Mouse (Mus musculus): ENCODE results near the gene Slc7a7. TPM values are rescaled to one million over a fixed set of nuclear protein-coding genes. Genes with fewer than 3 reads are reported as not detected.
"Not testable (repeated sequence)": the region's sequence is repeated elsewhere in the genome, so short reads cannot be mapped to it uniquely, and the experiment has no call there.

Slc7a7 gene
- polyA plus RNA-seq, 1 experiment from 2014 or later, result 20.7 TPM

GRCm38 (mm10) chr14:54352314-54352713 lies 65.3 kb downstream of the Slc7a7 start:
- TF ChIP-seq EP300 (IDR thresholded peaks at IDR 0.05) (no peak), CTCF (IDR thresholded peaks at IDR 0.05) (no peak)
- 75% methylated on average over 8 of the region's 8 CpGs for WGBS
- DNase-seq (ENCODE audit: low spot score), result no peak

GRCm38 (mm10) chr14:54350773-54351541 lies 66.6 kb downstream of the Slc7a7 start:
- not testable (repeated sequence) for H3K4me3 ChIP-seq (ENCODE audit: low read depth, low read length); H3K27me3 ChIP-seq (replicated peaks; ENCODE audit: insufficient read depth, low read length); DNase-seq (ENCODE audit: low spot score); H3K9me3 ChIP-seq (ENCODE audit: low read length); H3K9ac ChIP-seq (replicated peaks; ENCODE audit: low read depth); H3K4me1 ChIP-seq (ENCODE audit: insufficient read depth, low read depth, low read length); H3K36me3 ChIP-seq (ENCODE audit: insufficient read depth, low read length); H3K27ac ChIP-seq (ENCODE audit: low read length); H3K4me2 ChIP-seq (replicated peaks; ENCODE audit: low read depth, low read length); ATAC-seq
- WGBS, result 82% methylated on average over 16 of the region's 16 CpGs

More at GRCm38 (mm10) chr14:54352314-54352713, 65.3 kb downstream of the Slc7a7 start:
- Histone ChIP-seq H3K9ac (replicated peaks; ENCODE audit: low read depth) (no peak overlapping the region), H3K4me2 (replicated peaks; ENCODE audit: low read depth, low read length) (no peak overlapping the region), H3K4me1 (ENCODE audit: insufficient read depth, low read depth, low read length) (no peaks in the 10 kb centered on the region), H3K27ac (ENCODE audit: low read length) (no peak overlapping the region), H3K9me3 (ENCODE audit: low read length) (0 out of 2 replicates have a peak, but pooled peaks cover 3% of the 10 kb centered on the region), H3K36me3 (ENCODE audit: insufficient read depth, low read length) (no peaks in the 10 kb centered on the region), H3K4me3 (ENCODE audit: low read depth, low read length) (no peak overlapping the region), H3K27me3 (replicated peaks; ENCODE audit: insufficient read depth, low read length) (no peaks in the 10 kb centered on the region)
- ATAC-seq, result no peak

- not testable (repeated sequence) for H3K27me3 ChIP-seq (replicated peaks; ENCODE audit: insufficient read depth, low read length); H3K9me3 ChIP-seq (ENCODE audit: low read length); H3K4me3 ChIP-seq (ENCODE audit: low read depth, low read length); H3K27ac ChIP-seq (ENCODE audit: low read length); ATAC-seq; H3K4me1 ChIP-seq (ENCODE audit: insufficient read depth, low read depth, low read length); H3K9ac ChIP-seq (replicated peaks; ENCODE audit: low read depth); H3K36me3 ChIP-seq (ENCODE audit: insufficient read depth, low read length); H3K4me2 ChIP-seq (replicated peaks; ENCODE audit: low read depth, low read length); DNase-seq (ENCODE audit: low spot score)
- WGBS, result 44% methylated on average over 2 of the region's 2 CpGs
Measured at GRCm38 (mm10) chr14:54341807-54342206, 75.8 kb downstream of the Slc7a7 start.

- 58% methylated on average over 7 of the region's 7 CpGs for WGBS
- TF ChIP-seq CTCF (IDR thresholded peaks at IDR 0.05), result no peak
- no peak for TF ChIP-seq EP300 (IDR thresholded peaks at IDR 0.05)
Measured at GRCm38 (mm10) chr14:54340836-54341235, 76.7 kb downstream of the Slc7a7 start.

GRCm38 (mm10) chr14:54333452-54334189 lies 84.0 kb downstream of the Slc7a7 start:
- TF ChIP-seq EP300 (IDR thresholded peaks at IDR 0.05), result no peak
- TF ChIP-seq CTCF (IDR thresholded peaks at IDR 0.05), result no peak
- Histone ChIP-seq H3K9ac (replicated peaks; ENCODE audit: low read depth) (no peak overlapping the region), H3K9me3 (ENCODE audit: low read length) (no peaks in the 10 kb centered on the region), H3K27ac (ENCODE audit: low read length) (no peak overlapping the region), H3K4me3 (ENCODE audit: low read depth, low read length) (no peak overlapping the region), H3K4me1 (ENCODE audit: insufficient read depth, low read depth, low read length) (no peaks in the 10 kb centered on the region), H3K4me2 (replicated peaks; ENCODE audit: low read depth, low read length) (no peak overlapping the region), H3K27me3 (replicated peaks; ENCODE audit: insufficient read depth, low read length) (no peaks in the 10 kb centered on the region), H3K36me3 (ENCODE audit: insufficient read depth, low read length) (no peaks in the 10 kb centered on the region)
- ATAC-seq (no peak), DNase-seq (ENCODE audit: low spot score) (no peak)
- 35% methylated on average over 8 of the region's 8 CpGs for WGBS

More at GRCm38 (mm10) chr14:54340836-54341235, 76.7 kb downstream of the Slc7a7 start:
- DNase-seq (ENCODE audit: low spot score), result no peak
- Histone ChIP-seq H3K4me3 (ENCODE audit: low read depth, low read length) (no peak overlapping the region), H3K9ac (replicated peaks; ENCODE audit: low read depth) (no peak overlapping the region), H3K27me3 (replicated peaks; ENCODE audit: insufficient read depth, low read length) (no peaks in the 10 kb centered on the region), H3K9me3 (ENCODE audit: low read length) (no peaks in the 10 kb centered on the region), H3K36me3 (ENCODE audit: insufficient read depth, low read length) (no peaks in the 10 kb centered on the region), H3K4me1 (ENCODE audit: insufficient read depth, low read depth, low read length) (no peaks in the 10 kb centered on the region), H3K4me2 (replicated peaks; ENCODE audit: low read depth, low read length) (no peak overlapping the region), H3K27ac (ENCODE audit: low read length) (no peak overlapping the region)
- ATAC-seq, result no peak

- no peaks in the 10 kb centered on the region for H3K9me3 ChIP-seq (ENCODE audit: low read length)
- no peak overlapping the region for H3K9ac ChIP-seq (replicated peaks; ENCODE audit: low read depth)
- H3K4me2 ChIP-seq (replicated peaks; ENCODE audit: low read depth, low read length), result no peak overlapping the region
- H3K27ac ChIP-seq (ENCODE audit: low read length), result no peak overlapping the region
- no peaks in the 10 kb centered on the region for H3K27me3 ChIP-seq (replicated peaks; ENCODE audit: insufficient read depth, low read length)
- no peaks in the 10 kb centered on the region for H3K4me1 ChIP-seq (ENCODE audit: insufficient read depth, low read depth, low read length)
- H3K36me3 ChIP-seq (ENCODE audit: insufficient read depth, low read length), result no peaks in the 10 kb centered on the region
- no peak overlapping the region for H3K4me3 ChIP-seq (ENCODE audit: low read depth, low read length)
- 78% methylated on average over 5 of the region's 5 CpGs for WGBS
- ATAC-seq (no peak), DNase-seq (ENCODE audit: low spot score) (no peak)
- no peak for TF ChIP-seq EP300 (IDR thresholded peaks at IDR 0.05)
- no peak for TF ChIP-seq CTCF (IDR thresholded peaks at IDR 0.05)
Measured at GRCm38 (mm10) chr14:54332176-54333074, 85.2 kb downstream of the Slc7a7 start.
